Mouse (Mus musculus) adrenal gland, postnatal 36 days (tissue): ENCODE measurements at regions not wholly inside any gene's neighbourhood (a gene's known extent, or its start where the extent isn't known, plus 50 kb on each side); places are given as distances from the start of the nearest gene placed in this dataset.

ENCODE experiments used
- DNase-seq, 2 experiments: peaks; one replicate each; pipeline ENCODE4 v3.0.0; 2021; ENCODE audit warnings: mixed read lengths in 1 of 2

- DNase-seq: no peak
These were observed 112.1 kb downstream of the Dusp6 start for GRCm38 (mm10) chr10:99375101-99375500.

- DNase-seq: no peak
These were observed 113.4 kb downstream of the Dusp6 start for GRCm38 (mm10) chr10:99376430-99376829.

- no peak for DNase-seq
These were observed 114.5 kb downstream of the Dusp6 start for GRCm38 (mm10) chr10:99377548-99377947.

- peak; percentile 24 to 40 for DNase-seq
These were observed 116.1 kb downstream of the Dusp6 start for GRCm38 (mm10) chr10:99379156-99379555.

- DNase-seq: no peak
These were observed 117.1 kb downstream of the Dusp6 start for GRCm38 (mm10) chr10:99380170-99380569.

- DNase-seq: no peak
These were observed 120.0 kb downstream of the Dusp6 start for GRCm38 (mm10) chr10:99383028-99383427.

GRCm38 (mm10) chr10:99384366-99384765 is 121.3 kb downstream of the Dusp6 start:
- DNase-seq: no peak

GRCm38 (mm10) chr10:99384851-99385250 is 121.8 kb downstream of the Dusp6 start:
- DNase-seq: peak; percentile 27 to 43

- DNase-seq: no peak
These were observed 122.8 kb downstream of the Dusp6 start for GRCm38 (mm10) chr10:99385854-99386253.

- DNase-seq: peak; percentile 81 to 83
These were observed 125.5 kb downstream of the Dusp6 start for GRCm38 (mm10) chr10:99388526-99388925.

GRCm38 (mm10) chr10:99388986-99389385 is 126.0 kb downstream of the Dusp6 start:
- DNase-seq: no peak

- no peak for DNase-seq
These were observed 127.7 kb downstream of the Dusp6 start for GRCm38 (mm10) chr10:99390609-99391183.

- DNase-seq: no peak
These were observed 128.7 kb downstream of the Dusp6 start for GRCm38 (mm10) chr10:99391725-99392124.

GRCm38 (mm10) chr10:99392979-99393378 is 129.9 kb downstream of the Dusp6 start:
- DNase-seq: no peak

- peak in 1 of 2 experiments; percentile 20 for DNase-seq
These were observed 130.5 kb downstream of the Dusp6 start for GRCm38 (mm10) chr10:99393523-99393922.

GRCm38 (mm10) chr10:99395411-99395810 is 132.4 kb downstream of the Dusp6 start:
- DNase-seq: peak; percentile 28 to 30

- DNase-seq: peak; percentile 34 to 36
These were observed 133.6 kb downstream of the Dusp6 start for GRCm38 (mm10) chr10:99396630-99397029.

GRCm38 (mm10) chr10:99400076-99400475 is 137.0 kb downstream of the Dusp6 start:
- DNase-seq: no peak

GRCm38 (mm10) chr10:99406764-99407163 is 143.7 kb downstream of the Dusp6 start:
- no peak for DNase-seq

GRCm38 (mm10) chr10:99408786-99409185 is 145.8 kb downstream of the Dusp6 start:
- DNase-seq: peak in 1 of 2 experiments; percentile 19

GRCm38 (mm10) chr10:99409744-99410143 is 146.7 kb downstream of the Dusp6 start:
- DNase-seq: peak; percentile 75

GRCm38 (mm10) chr10:99410754-99411153 is 147.7 kb downstream of the Dusp6 start:
- DNase-seq: peak in 1 of 2 experiments; percentile 17

GRCm38 (mm10) chr10:99413455-99413854 is 150.4 kb downstream of the Dusp6 start:
- DNase-seq: no peak

- DNase-seq: no peak
These were observed 153.2 kb downstream of the Dusp6 start for GRCm38 (mm10) chr10:99416271-99416670.
